Mouse (Mus musculus) left cerebral cortex, adult 8-10 months (tissue): ENCODE data around the gene Dcaf12l1. TPM values are rescaled to one million over a fixed set of nuclear protein-coding genes. Genes with fewer than 3 reads are reported as not detected.
A peak's percentile ranks its signal among the peaks of the same experiment; 100 is the strongest.
"Not testable (repeated sequence)": the region's sequence is repeated elsewhere in the genome, so short reads cannot be mapped to it uniquely, and the experiment has no call there.

ENCODE experiments used
- DNase-seq, 2 experiments: peaks; one replicate each; pipeline ENCODE4 v3.0.0; 2022; ENCODE audit warnings: low spot score in 2 of 2
- total RNA-seq, 4 experiments: library from RNA; stranded (reverse); gene quantifications; 2 replicates each; pipeline ENCODE4 v1.2.4; 2022

Dcaf12l1 gene
- 10 to 100 TPM; 38.3 to 45.2 (median 41.0) TPM for total RNA-seq

DNA sequence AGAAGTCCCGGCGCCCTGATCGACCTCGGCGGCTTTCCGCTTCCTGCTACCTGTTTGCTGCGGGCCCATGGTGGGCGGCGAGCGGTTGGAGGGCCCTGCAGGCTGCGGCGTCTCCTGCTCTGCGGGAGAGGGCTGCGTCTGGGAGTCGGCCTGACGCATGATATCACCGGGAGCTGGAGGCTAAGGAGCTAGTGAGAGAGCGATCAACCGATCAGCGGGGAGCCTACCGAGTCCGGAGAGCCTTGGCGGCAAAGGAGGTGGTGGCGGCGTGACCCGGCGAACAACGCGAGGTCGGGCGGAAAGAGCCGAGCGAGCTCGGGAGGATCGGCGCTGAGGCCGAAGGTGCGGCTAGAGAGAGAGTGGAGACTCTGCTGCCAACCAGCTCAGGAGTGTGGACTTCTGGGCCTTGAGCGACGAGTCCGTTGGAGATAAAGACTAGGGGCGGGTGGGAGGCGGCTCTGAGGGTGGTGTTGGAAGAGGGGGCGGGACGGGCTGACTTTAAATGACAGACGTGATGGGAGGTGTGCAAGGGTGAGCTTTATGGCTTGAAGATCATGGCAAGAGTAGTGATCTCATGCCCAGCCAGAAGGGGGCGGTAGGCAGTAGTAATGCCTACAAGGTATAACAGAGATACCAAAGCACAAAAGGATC is at the start of gene Dcaf12l1:
Gene Dcaf12l1 (minus strand): TSS at position 437 of the 651 bp plus-strand sequence.
- DNase-seq: peak; percentile 40 to 43

DNA sequence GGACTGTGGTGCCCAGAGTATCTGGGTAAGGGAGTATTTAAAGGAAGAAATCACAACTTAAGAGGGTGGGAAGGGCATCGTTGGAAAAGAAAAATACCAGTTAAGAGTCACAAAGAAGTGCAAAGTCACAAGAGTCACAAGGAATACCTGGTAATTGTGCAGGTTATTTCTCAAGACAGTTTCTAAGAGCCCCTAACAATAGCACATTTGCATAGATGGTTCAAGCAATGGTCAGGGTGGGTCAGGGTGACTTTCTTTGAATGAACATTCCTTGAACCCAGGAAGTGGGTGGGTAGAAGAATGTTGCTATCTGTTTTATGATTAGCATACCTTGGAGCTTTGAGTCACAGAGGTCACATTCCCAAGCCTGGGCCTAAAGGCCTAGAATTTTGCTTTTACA is 19.4 kb upstream of the Dcaf12l1 start:
- not testable (repeated sequence) for DNase-seq

DNA sequence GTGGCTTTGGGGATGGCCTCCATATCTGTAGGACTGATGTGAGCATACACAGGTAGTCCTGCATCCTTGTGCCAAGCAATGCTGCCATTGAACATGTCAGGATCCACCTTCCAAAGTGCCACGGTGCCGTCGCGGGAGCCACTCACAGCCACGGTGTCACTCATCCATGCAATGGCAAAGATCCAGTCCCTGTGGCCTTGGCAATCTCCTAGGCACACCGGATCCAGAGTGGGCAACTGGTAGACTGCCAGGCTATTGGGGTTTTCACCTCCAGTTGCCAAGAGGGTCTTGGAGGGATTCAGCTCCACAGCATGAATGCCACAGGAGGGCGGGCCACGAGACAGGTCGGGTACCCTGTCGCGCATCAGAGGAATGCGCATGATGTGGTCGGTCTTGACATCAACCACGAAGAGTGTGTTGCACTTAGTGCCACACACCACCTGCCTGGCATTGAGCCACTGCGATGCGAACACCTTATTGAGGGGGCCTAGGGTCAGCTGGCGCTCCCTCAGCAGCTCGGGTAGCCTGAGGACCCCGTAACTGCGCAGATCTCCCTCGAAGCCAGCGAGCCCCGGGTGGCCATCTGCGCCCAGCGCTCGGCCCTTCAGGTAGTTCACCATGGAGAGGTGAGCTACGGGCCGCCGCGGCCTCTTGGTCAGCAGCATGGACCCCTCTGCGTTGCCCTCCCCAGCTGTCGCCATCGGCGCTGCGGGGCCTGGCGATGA is 799 bp downstream of the Dcaf12l1 start:
- peak; percentile 2 to 5 for DNase-seq
